Mouse (Mus musculus) testis, adult 2 months (tissue): ENCODE measurements at regions not wholly inside any gene's neighbourhood (a gene's known extent, or its start where the extent isn't known, plus 50 kb on each side); places are given as distances from the start of the nearest gene placed in this dataset.

Source experiments
- CTCF ChIP-seq: fragments of 200-500 bp; IDR thresholded peaks from 2 replicates; pipeline ENCODE4 v1.5.1; 2012; ENCODE audit warnings: low read depth, mild to moderate bottlenecking, inconsistent platforms, low read length, moderate library complexity; ENCODE audit not compliant: control insufficient read depth, insufficient read depth, insufficient replicate concordance
- POLR2A ChIP-seq: fragments of 200-500 bp; IDR thresholded peaks from 2 replicates; pipeline ENCODE4 v1.6.1; 2012; ENCODE audit warnings: low read depth, mild to moderate bottlenecking, inconsistent platforms, low read length, moderate library complexity; ENCODE audit not compliant: control insufficient read depth

DNA sequence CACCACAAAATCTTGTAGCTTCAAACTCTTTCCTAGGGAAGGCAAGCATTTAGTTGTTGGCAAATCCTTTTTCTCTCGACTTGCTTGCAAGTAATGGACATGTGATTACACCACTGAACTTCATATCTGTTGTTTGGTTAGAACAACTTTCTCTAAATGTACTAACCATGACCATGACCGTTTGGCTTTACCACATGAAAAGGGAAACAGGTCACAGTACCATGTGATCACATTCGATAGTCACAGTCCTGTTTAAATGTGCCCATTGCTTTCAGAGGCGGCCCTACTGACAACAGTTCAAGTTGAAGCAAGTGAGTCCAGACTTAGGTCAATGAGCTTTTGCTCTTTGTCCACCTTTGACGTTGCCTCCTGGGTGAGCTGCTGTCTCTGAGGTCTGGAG is 211.1 kb downstream of the Foxo1 start:
- TF ChIP-seq CTCF (no peak), POLR2A (no peak)
